Mouse (Mus musculus): ENCODE data around the gene Ccnd1. TPM values are rescaled to one million over a fixed set of nuclear protein-coding genes. Genes with fewer than 3 reads are reported as not detected.

Ccnd1 gene
- polyA plus RNA-seq, 1 experiment, result 12.9 TPM

DNA sequence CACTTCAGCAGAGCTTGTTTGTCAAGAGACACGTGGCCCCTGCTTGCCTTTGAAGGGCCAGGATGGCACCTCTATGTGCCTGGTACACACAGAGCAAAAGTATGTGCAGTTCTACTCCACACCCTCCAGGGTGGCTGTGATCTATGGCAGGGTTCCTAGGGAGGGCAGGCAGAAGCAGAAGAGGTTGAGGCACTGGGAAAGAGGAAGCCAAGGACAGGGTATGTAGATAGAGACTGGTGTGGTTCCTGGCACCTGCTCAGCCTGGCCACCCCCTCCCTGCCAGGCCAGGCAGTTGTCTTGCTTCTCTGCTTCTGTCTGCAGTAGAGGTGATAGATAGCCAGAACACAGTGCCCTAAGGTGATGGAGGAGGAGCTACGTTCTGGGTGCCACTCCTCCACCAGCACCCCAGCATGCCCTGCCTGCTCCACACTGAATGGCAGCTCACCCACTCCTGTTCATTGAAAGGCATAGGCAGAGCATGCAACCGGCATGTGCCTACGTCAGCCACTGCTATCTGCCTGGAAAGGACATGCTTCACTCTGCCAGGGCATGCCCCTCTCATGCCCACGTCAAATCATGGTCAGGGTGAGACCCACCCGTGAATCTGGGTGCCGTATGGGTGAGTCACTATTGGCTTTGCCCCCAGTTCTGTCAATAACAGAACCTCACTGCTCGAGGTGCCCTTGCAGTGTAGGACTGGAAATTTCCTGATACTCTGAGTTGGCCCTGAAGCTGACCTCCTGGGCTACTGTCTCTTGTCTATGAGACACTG is 31.5 kb upstream of the Ccnd1 start:
- Histone ChIP-seq H3K4me3 (replicated peaks) (peak overlapping the region; percentile 42), H3K4me1 (peaks cover 21% of the 10 kb centered on the region), H3K9me3 (peaks cover 11% of the 10 kb centered on the region), H3K27me3 (replicated peaks) (peaks cover 55% of the 10 kb centered on the region), H3K36me3 (replicated peaks; ENCODE audit: low read length) (no peaks in the 10 kb centered on the region)
- TF ChIP-seq FLI1 (IDR thresholded peaks at IDR 0.05; ENCODE audit: low read length), result no peak
- no peak for TF ChIP-seq GATA1 (IDR thresholded peaks at IDR 0.05; ENCODE audit: borderline replicate concordance, low read length)

DNA sequence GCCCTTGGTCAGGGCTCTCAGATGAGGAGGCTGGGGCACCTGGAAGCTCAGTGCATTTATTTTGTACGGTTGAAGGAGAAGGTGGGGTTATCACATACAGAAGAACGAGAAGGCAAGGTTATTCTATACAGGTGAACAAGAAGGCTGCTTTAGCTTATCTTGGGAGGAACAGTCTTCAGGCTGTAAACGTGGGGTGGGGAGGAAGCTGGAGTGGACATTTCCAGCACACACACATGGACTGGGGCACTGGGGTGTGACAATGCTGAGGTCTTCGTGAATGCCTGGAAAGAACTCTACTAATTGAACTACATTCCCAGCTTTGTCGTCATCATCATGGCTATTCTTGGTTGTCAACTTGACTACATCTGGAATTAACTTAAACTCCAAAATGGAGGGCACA is 26.2 kb upstream of the Ccnd1 start:
- no peak for TF ChIP-seq FLI1 (IDR thresholded peaks at IDR 0.05; ENCODE audit: low read length)
- Histone ChIP-seq H3K36me3 (replicated peaks; ENCODE audit: low read length) (no peaks in the 10 kb centered on the region), H3K9me3 (peaks cover 4% of the 10 kb centered on the region; the same call in 1 of the 2 replicates), H3K4me3 (replicated peaks) (no peak overlapping the region), H3K27me3 (replicated peaks) (peaks cover 62% of the 10 kb centered on the region), H3K4me1 (peaks cover 25% of the 10 kb centered on the region)

DNA sequence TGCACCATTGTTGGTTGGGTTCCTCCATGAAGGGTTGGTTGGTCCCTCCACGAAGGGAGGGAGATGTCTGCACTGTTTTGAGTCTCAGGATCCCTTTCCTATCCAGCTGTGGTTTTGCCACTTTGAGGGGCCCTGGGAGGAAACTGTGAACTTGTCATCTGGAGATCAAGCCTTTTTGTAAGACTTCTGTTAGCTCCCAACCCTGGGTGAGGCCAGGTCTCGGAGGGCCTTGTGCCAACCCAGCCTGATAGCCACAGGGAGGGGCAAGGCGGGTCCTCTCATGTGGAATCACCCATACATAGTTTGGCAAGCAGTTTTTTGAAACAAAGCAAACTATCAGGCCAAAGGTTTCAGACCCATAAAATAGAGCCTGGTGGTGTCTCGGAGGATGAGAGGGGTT is 24.6 kb upstream of the Ccnd1 start:
- Histone ChIP-seq H3K27me3 (replicated peaks) (peaks cover 61% of the 10 kb centered on the region), H3K9me3 (peaks cover 4% of the 10 kb centered on the region; the same call in 1 of the 2 replicates), H3K4me1 (peaks cover 22% of the 10 kb centered on the region)

DNA sequence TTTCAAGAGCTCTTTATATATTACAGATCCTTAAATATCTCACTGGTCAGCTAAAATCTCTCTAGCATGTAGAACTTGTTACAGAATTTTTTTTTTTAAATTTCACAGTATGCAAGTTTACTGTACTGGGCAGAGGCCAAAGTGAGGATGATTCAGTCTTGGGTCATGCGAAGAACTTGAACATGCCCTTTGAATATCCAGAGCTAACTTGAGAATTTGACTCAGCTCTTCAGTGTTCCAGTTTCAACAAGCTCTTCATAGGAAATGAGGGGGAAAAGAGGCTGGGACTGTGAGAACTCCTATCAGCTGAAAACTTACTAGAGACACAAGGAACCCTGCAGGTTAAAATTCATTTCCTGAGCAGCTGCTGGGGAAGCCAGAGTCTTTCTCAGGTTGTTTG is 24.2 kb upstream of the Ccnd1 start:
- TF ChIP-seq FLI1 (IDR thresholded peaks at IDR 0.05; ENCODE audit: low read length) (no peak), GATA1 (IDR thresholded peaks at IDR 0.05; ENCODE audit: borderline replicate concordance, low read length) (no peak)
- Histone ChIP-seq H3K36me3 (replicated peaks; ENCODE audit: low read length) (no peaks in the 10 kb centered on the region), H3K4me1 (peaks cover 24% of the 10 kb centered on the region), H3K4me3 (replicated peaks) (no peak overlapping the region), H3K27me3 (replicated peaks) (peaks cover 60% of the 10 kb centered on the region), H3K9me3 (peaks cover 4% of the 10 kb centered on the region; the same call in 1 of the 2 replicates)

More for the DNA sequence above, 24.6 kb upstream of the Ccnd1 start:
- H3K4me3 ChIP-seq (replicated peaks), result no peak overlapping the region
- no peaks in the 10 kb centered on the region for H3K36me3 ChIP-seq (replicated peaks; ENCODE audit: low read length)
- TF ChIP-seq GATA1 (IDR thresholded peaks at IDR 0.05; ENCODE audit: borderline replicate concordance, low read length), result no peak
- no peak for TF ChIP-seq FLI1 (IDR thresholded peaks at IDR 0.05; ENCODE audit: low read length)

DNA sequence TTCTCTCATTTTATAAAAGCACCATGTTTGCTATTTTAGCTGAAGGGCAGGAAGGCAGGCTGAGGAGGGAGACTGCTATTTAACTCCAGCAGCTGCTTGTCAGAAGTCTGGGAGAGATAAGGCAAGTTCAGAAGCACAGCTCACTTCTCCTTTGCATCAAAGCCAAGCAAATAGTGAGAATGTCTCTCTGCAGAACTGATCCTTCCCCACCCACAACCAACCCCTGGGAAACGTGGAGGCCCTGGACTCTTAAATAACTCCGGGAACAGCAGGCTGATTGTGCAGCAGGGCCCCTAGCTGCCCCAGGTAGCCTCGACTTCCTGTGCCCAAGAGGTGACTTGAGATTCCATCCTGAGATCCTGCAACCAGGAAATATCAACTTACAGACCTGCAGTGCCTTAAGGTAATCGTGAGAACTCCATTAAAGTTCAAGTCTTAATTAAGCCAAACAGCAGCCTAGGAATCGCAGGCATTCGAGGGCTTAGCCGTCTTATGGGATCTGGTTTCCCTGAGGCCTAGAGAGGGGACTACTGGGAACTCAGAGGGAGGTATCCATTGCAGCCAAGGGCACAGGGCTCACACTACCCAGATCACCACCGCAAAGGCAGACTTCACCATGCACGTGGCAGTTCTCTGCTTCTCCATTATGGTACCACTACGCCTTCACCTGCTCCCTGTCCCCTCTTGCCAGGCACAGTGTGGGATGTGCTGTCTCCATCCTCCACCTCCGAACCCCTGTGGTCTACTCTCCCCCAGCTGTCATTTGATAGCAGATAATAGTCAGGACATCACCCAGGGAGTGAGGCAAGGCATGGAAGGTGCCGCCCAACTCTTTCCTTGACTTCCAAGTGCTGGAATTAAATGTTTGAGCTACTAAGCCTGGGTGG is 19.0 kb upstream of the Ccnd1 start:
- peaks cover 31% of the 10 kb centered on the region for H3K4me1 ChIP-seq
- H3K27me3 ChIP-seq (replicated peaks), result peaks cover 66% of the 10 kb centered on the region
- TF ChIP-seq GATA1 (IDR thresholded peaks at IDR 0.05; ENCODE audit: borderline replicate concordance, low read length), result no peak
- TF ChIP-seq FLI1 (IDR thresholded peaks at IDR 0.05; ENCODE audit: low read length), result no peak
- peaks cover 9% of the 10 kb centered on the region for H3K9me3 ChIP-seq
- no peaks in the 10 kb centered on the region for H3K36me3 ChIP-seq (replicated peaks; ENCODE audit: low read length)
- H3K4me3 ChIP-seq (replicated peaks), result peak overlapping the region; percentile 31

DNA sequence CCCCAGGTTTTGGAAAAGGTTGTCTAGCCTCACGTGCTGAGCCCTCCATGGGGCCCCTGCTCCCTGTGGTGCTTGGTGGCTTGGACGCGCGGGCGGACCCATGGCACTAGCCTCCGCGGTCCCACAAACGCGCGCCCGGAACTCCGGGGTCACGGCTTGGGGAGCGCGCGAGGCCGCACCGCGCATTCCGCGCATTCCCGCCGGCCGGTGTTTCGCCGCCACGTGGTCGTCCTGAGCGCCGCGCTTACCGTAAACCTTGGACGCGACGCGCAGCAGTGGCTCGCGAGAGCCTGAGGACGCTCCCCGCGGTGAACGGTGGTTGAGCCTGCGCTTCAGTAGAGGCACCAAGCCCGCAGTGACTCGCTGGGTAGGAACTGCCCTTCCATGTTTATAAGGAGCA is 3.5 kb upstream of the Ccnd1 start:
- Histone ChIP-seq H3K36me3 (replicated peaks; ENCODE audit: low read length) (no peaks in the 10 kb centered on the region), H3K27me3 (replicated peaks) (peaks cover 90% of the 10 kb centered on the region), H3K9me3 (no peaks in the 10 kb centered on the region; the same call in 1 of the 2 replicates), H3K4me3 (replicated peaks) (peak overlapping the region; percentile 87), H3K4me1 (peaks cover 61% of the 10 kb centered on the region)
- TF ChIP-seq GATA1 (IDR thresholded peaks at IDR 0.05; ENCODE audit: borderline replicate concordance, low read length) (no peak), FLI1 (IDR thresholded peaks at IDR 0.05; ENCODE audit: low read length) (no peak)

DNA sequence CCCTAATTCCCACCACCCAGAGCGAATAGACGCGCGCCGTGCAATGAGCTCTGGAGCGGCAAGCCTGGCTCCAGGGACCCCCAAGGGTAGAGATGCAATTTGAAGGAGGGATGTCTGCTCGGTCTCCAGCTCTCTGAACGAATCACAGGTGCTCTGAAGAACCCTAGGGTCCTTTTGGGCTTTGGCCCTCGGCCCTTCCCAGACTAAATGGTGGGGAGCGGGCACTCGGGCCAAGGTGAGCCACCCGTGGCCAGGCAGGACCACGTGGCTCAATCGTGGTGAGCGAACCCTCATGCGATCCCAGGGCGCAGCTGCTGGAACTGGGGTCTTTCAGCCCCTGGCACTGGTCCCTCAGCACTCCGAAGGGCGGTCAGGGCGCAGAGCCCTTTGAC is 3.0 kb upstream of the Ccnd1 start:
- TF ChIP-seq GATA1 (IDR thresholded peaks at IDR 0.05; ENCODE audit: borderline replicate concordance, low read length) (no peak), FLI1 (IDR thresholded peaks at IDR 0.05; ENCODE audit: low read length) (no peak)
- H3K9me3 ChIP-seq, result no peaks in the 10 kb centered on the region; the same call in 1 of the 2 replicates
- H3K4me1 ChIP-seq, result peaks cover 65% of the 10 kb centered on the region
- no peaks in the 10 kb centered on the region for H3K36me3 ChIP-seq (replicated peaks; ENCODE audit: low read length)
- peaks cover 90% of the 10 kb centered on the region for H3K27me3 ChIP-seq (replicated peaks)
- H3K4me3 ChIP-seq (replicated peaks), result peak overlapping the region; percentile 87

DNA sequence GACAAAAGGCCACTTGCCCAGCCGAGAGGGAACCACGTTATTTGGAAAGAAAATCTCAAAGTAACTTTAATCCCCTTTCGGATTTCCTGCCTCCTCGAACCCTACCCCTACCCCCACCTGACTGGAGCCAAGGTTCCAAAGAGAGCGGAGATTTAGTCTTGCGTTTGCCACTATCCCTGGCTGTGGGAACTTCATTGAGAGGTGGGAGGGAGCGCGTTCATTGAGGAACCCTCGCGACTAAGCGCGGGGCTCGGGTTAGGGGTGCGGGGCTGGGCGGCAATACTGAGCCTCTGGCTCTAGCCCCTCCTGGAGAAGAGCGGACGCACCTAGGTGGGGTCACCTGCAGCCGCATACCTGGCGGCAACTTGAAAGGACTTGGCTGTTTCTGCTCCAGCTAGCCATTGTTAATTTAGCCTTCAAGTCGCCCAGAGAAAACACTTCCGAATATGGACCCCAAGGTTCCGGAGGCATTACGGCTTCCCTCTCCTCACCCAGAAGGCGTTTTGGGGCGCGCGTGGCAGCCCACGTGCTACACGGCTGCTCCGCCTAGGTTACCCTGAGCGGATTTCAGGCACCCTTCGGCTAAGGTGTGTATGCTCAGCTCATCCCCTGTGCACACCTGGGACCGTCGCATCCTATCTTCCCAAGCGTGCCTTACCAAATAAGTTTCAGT is 2.5 kb upstream of the Ccnd1 start:
- peaks cover 90% of the 10 kb centered on the region for H3K27me3 ChIP-seq (replicated peaks)
- H3K36me3 ChIP-seq (replicated peaks; ENCODE audit: low read length), result no peaks in the 10 kb centered on the region
- H3K9me3 ChIP-seq, result no peaks in the 10 kb centered on the region; the same call in 1 of the 2 replicates
- peak overlapping the region; percentile 69 for H3K4me3 ChIP-seq (replicated peaks)
- no peak for TF ChIP-seq GATA1 (IDR thresholded peaks at IDR 0.05; ENCODE audit: borderline replicate concordance, low read length)
- peaks cover 70% of the 10 kb centered on the region for H3K4me1 ChIP-seq

DNA sequence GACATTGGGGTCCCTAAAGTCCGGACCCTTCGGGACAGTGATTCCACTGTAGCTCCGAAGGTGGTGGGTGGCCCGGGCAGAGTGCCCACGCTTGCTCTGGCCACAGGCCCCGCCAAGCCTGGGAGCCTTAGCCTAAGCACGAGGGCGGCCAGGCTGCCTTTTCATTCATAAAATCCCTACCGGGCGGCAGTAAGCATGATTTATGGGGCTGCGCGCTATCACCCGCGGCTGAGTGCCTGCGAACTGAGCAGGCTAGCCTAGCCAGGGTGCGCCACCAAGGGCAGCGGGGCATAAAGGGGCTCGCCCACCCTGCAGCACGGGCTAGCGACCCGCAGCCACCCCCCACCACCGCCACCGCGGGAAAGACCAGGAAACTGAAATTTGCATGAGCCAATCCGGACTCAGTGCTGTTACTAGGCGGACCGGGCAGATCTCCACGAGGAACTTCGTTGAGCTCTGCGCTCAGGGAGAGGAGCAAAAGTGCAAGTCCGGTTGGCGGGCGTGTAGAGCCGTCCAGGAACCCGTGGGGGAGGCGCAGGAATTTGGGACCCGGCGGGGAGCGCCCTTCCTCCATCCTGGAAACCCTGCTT is 1.6 kb upstream of the Ccnd1 start:
- H3K4me1 ChIP-seq, result peaks cover 75% of the 10 kb centered on the region
- no peaks in the 10 kb centered on the region; the same call in 1 of the 2 replicates for H3K9me3 ChIP-seq
- peaks cover 86% of the 10 kb centered on the region for H3K27me3 ChIP-seq (replicated peaks)
- TF ChIP-seq GATA1 (IDR thresholded peaks at IDR 0.05; ENCODE audit: borderline replicate concordance, low read length), result no peak
- no peak for TF ChIP-seq FLI1 (IDR thresholded peaks at IDR 0.05; ENCODE audit: low read length)
- peak overlapping the region; percentile 89 for H3K4me3 ChIP-seq (replicated peaks)
- peaks cover 9% of the 10 kb centered on the region for H3K36me3 ChIP-seq (replicated peaks; ENCODE audit: low read length)

Data from megakaryocyte, embryonic 14.5 days (primary cell).